Mouse (Mus musculus) neural tube, postnatal 0 days (tissue): ENCODE results near the gene Kcnk15. TPM values are rescaled to one million over a fixed set of nuclear protein-coding genes. Genes with fewer than 3 reads are reported as not detected.

ENCODE experiments used
- polyA plus RNA-seq: library from polyadenylated mRNA; unstranded; fragments of >200 nt; fragmentation: Nextera tagmentation; extraction: Ambion mirVana; gene quantifications from 2 replicates; pipeline ENCODE4 v1.2.1, GENCODE M21; 2015

The Kcnk15 gene
- polyA plus RNA-seq, result 0.08 and 0.11 TPM in 2 replicates

DNA sequence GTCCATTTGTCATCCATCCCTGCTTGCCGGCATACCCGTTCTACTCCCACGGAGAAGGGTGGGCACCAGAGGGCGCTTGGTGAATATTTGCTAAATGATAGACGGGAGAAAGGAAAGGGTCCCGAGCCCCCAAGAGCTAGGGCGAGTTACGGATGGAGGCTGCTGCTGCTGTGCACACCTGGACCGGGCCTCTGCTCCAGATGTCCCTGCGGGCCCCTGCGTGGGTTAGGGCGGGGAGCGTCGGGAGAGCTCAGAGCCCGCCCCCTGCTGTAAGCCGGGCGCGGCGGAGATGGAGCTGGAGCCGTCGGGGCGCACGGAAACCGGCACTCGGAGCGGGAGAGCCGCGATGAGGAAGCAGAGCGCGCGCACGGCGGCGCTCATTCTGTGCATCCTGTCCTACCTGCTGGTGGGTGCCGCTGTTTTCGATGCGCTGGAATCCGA, at the start of gene Kcnk15:
Kcnk15 (plus strand) TSS at position 191 of the 441 bp plus-strand sequence.

DNA sequence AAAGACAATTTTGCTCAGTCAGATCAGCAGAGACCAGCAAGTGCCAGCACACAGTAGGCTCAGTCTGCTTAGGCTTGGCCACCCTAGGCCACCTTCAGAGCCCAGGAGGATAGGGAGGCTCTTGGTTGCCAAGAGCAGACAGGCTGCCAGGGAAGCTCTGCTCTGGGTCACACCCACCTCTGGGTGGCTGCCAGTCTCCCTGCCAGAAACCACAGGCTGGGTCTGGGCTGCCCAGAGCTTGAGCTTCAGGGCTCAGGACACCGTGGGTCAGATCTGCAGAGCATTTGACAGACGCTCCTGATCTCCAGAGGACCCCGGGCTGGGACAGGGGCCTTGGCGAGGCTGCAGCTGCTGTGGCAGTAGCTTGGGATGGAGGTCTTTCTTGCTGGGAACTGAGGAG, 32.8 kb upstream of the Kcnk15 start, which contains the start of gene Ccn5:
Ccn5 (plus strand) TSS at position 255 of the 400 bp plus-strand sequence.

Other genes starting within 250 kb of the Kcnk15 start
- gene Serinc3, start 208.5 kb upstream of the Kcnk15 start, polyA plus RNA-seq, result 36.4 and 38.8 TPM in 2 replicates
- 111 and 132 TPM in 2 replicates for gene Pkig, start 195.3 kb upstream of the Kcnk15 start, polyA plus RNA-seq
- gene Ada, start 103.4 kb upstream of the Kcnk15 start, polyA plus RNA-seq, result 3.0 and 3.3 TPM in 2 replicates
- gene Ccn5, start 32.8 kb upstream of the Kcnk15 start, polyA plus RNA-seq, result 0.61 and 0.66 TPM in 2 replicates
- gene Rims4, start 65.0 kb downstream of the Kcnk15 start, polyA plus RNA-seq, result 17.1 and 18.3 TPM in 2 replicates
- 574 and 581 TPM in 2 replicates for gene Ywhab, start 141.3 kb downstream of the Kcnk15 start, polyA plus RNA-seq
- gene Pabpc1l, start 171.8 kb downstream of the Kcnk15 start, polyA plus RNA-seq, result 1.5 and 1.7 TPM in 2 replicates
- 10.0 and 10.6 TPM in 2 replicates for gene Stk4, start 216.7 kb downstream of the Kcnk15 start, polyA plus RNA-seq
- 37.3 and 38.0 TPM in 2 replicates for gene Tomm34, start 217.5 kb downstream of the Kcnk15 start, polyA plus RNA-seq